Mouse (Mus musculus) G1E (cell line): ENCODE results near the gene Lysmd4.

ENCODE experiments used
- CTCF ChIP-seq: IDR thresholded peaks from 2 replicates; pipeline ENCODE4 v1.5.1; 2012; ENCODE audit warnings: low read depth, low read length, inconsistent platforms, mixed read lengths
- GATA1 ChIP-seq: IDR thresholded peaks from 2 replicates; pipeline ENCODE4 v1.6.1; 2012; ENCODE audit warnings: borderline replicate concordance, low read length, inconsistent platforms, mixed read lengths
- POLR2AphosphoS5 ChIP-seq: IDR thresholded peaks from 2 replicates; pipeline ENCODE4 v1.6.1; 2012; ENCODE audit warnings: low read depth, low read length, inconsistent platforms; ENCODE audit not compliant: insufficient replicate concordance
- TAL1 ChIP-seq: conservative IDR thresholded peaks from 2 replicates; pipeline ENCODE4 v1.6.1; 2012; ENCODE audit warnings: low read depth, low read length, inconsistent platforms, mixed read lengths

- no peak for TF ChIP-seq GATA1
- no peak for TF ChIP-seq CTCF
- no peak for TF ChIP-seq TAL1
- no peak for TF ChIP-seq POLR2AphosphoS5
Observed at GRCm38 (mm10) chr7:67234797-67235196, 12.5 kb downstream of the Lysmd4 start.
